Mouse (Mus musculus): ENCODE measurements around the gene Farp1. TPM values are rescaled to one million over a fixed set of nuclear protein-coding genes. Genes with fewer than 3 reads are reported as not detected.

Gene Farp1
- polyA plus RNA-seq, 1 experiment from 2014 or later = 19.1 TPM

GRCm38 (mm10) chr14:121153260-121153659 lies 118.3 kb downstream of the Farp1 start:
- Histone ChIP-seq H3K9ac (ENCODE audit: low read length) (no peak overlapping the region), H3K27me3 (ENCODE audit: control insufficient read depth, insufficient read depth, low read length) (no peaks in the 10 kb centered on the region), H3K4me3 (ENCODE audit: control insufficient read depth in 1 of 2, insufficient read depth in 1 of 2, low read depth in 1 of 2, low read length in 2 of 2) (no peak overlapping the region), H3K36me3 (ENCODE audit: control insufficient read depth, insufficient read depth, low read length) (no peaks in the 10 kb centered on the region), H3K27ac (replicated peaks in 1 of 2; ENCODE audit: control insufficient read depth in 1 of 2, insufficient read depth in 1 of 2, low read depth in 2 of 2, low read length in 2 of 2) (no peak overlapping the region), H3K9me3 (ENCODE audit: control insufficient read depth, low read length) (0 out of 2 replicates have a peak, but pooled peaks cover 3% of the 10 kb centered on the region), H3K4me2 (ENCODE audit: low read length) (no peak overlapping the region), H3K4me1 (ENCODE audit: control insufficient read depth in 2 of 2, insufficient read depth in 2 of 2, low read length in 2 of 2) (peaks cover 5 to 13% of the 10 kb centered on the region in 2 experiments)
- no peak for ATAC-seq (ENCODE audit: insufficient number of reproducible peaks, insufficient read depth, low FRiP score, low read depth)
- WGBS = 68% methylated on average over 7 of the region's 7 CpGs

GRCm38 (mm10) chr14:121155173-121155572 lies 120.2 kb downstream of the Farp1 start:
- no peak for ATAC-seq (ENCODE audit: insufficient number of reproducible peaks, insufficient read depth, low FRiP score, low read depth)
- WGBS = 78% methylated on average over 4 of the region's 4 CpGs

GRCm38 (mm10) chr14:121158616-121159015 lies 123.6 kb downstream of the Farp1 start:
- 75% methylated on average over 2 of the region's 2 CpGs for WGBS
- ATAC-seq (ENCODE audit: insufficient number of reproducible peaks, insufficient read depth, low FRiP score, low read depth) = no peak
- no peak overlapping the region for H3K4me2 ChIP-seq (ENCODE audit: low read length)
- H3K4me1 ChIP-seq (ENCODE audit: control insufficient read depth in 2 of 2, insufficient read depth in 2 of 2, low read length in 2 of 2) = peaks cover 0 to 16% of the 10 kb centered on the region in 2 experiments; a peak in 2 of 4 replicates
- H3K9me3 ChIP-seq (ENCODE audit: control insufficient read depth, low read length) = 0 out of 2 replicates have a peak, but pooled peaks cover 3% of the 10 kb centered on the region
- no peak overlapping the region for H3K27ac ChIP-seq (replicated peaks in 1 of 2; ENCODE audit: control insufficient read depth in 1 of 2, insufficient read depth in 1 of 2, low read depth in 2 of 2, low read length in 2 of 2)
- H3K9ac ChIP-seq (ENCODE audit: low read length) = no peak overlapping the region
- H3K27me3 ChIP-seq (ENCODE audit: control insufficient read depth, insufficient read depth, low read length) = no peaks in the 10 kb centered on the region
- H3K36me3 ChIP-seq (ENCODE audit: control insufficient read depth, insufficient read depth, low read length) = no peaks in the 10 kb centered on the region
- H3K4me3 ChIP-seq (ENCODE audit: control insufficient read depth in 1 of 2, insufficient read depth in 1 of 2, low read depth in 1 of 2, low read length in 2 of 2) = no peak overlapping the region

More at GRCm38 (mm10) chr14:121155173-121155572, 120.2 kb downstream of the Farp1 start:
- Histone ChIP-seq H3K4me2 (ENCODE audit: low read length) (no peak overlapping the region), H3K27me3 (ENCODE audit: control insufficient read depth, insufficient read depth, low read length) (no peaks in the 10 kb centered on the region), H3K9me3 (ENCODE audit: control insufficient read depth, low read length) (0 out of 2 replicates have a peak, but pooled peaks cover 3% of the 10 kb centered on the region), H3K4me1 (ENCODE audit: control insufficient read depth in 2 of 2, insufficient read depth in 2 of 2, low read length in 2 of 2) (peaks cover 5 to 13% of the 10 kb centered on the region in 2 experiments), H3K4me3 (ENCODE audit: control insufficient read depth in 1 of 2, insufficient read depth in 1 of 2, low read depth in 1 of 2, low read length in 2 of 2) (no peak overlapping the region), H3K9ac (ENCODE audit: low read length) (no peak overlapping the region), H3K36me3 (ENCODE audit: control insufficient read depth, insufficient read depth, low read length) (no peaks in the 10 kb centered on the region), H3K27ac (replicated peaks in 1 of 2; ENCODE audit: control insufficient read depth in 1 of 2, insufficient read depth in 1 of 2, low read depth in 2 of 2, low read length in 2 of 2) (no peak overlapping the region)

GRCm38 (mm10) chr14:121162822-121163221 lies 127.8 kb downstream of the Farp1 start:
- Histone ChIP-seq H3K4me1 (ENCODE audit: control insufficient read depth in 2 of 2, insufficient read depth in 2 of 2, low read length in 2 of 2) (peaks cover 2 to 33% of the 10 kb centered on the region in 2 experiments; a peak in 3 of 4 replicates), H3K4me2 (ENCODE audit: low read length) (no peak overlapping the region), H3K9ac (ENCODE audit: low read length) (no peak overlapping the region), H3K4me3 (ENCODE audit: control insufficient read depth in 1 of 2, insufficient read depth in 1 of 2, low read depth in 1 of 2, low read length in 2 of 2) (no peak overlapping the region), H3K27ac (replicated peaks in 1 of 2; ENCODE audit: control insufficient read depth in 1 of 2, insufficient read depth in 1 of 2, low read depth in 2 of 2, low read length in 2 of 2) (no peak overlapping the region), H3K36me3 (ENCODE audit: control insufficient read depth, insufficient read depth, low read length) (no peaks in the 10 kb centered on the region), H3K27me3 (ENCODE audit: control insufficient read depth, insufficient read depth, low read length) (no peaks in the 10 kb centered on the region), H3K9me3 (ENCODE audit: control insufficient read depth, low read length) (no peaks in the 10 kb centered on the region)
- WGBS = 78% methylated on average over 2 of the region's 2 CpGs
- ATAC-seq (ENCODE audit: insufficient number of reproducible peaks, insufficient read depth, low FRiP score, low read depth) = no peak

- ATAC-seq (ENCODE audit: insufficient number of reproducible peaks, insufficient read depth, low FRiP score, low read depth) = no peak
- Histone ChIP-seq H3K9ac (ENCODE audit: low read length) (no peak overlapping the region), H3K4me3 (ENCODE audit: control insufficient read depth in 1 of 2, insufficient read depth in 1 of 2, low read depth in 1 of 2, low read length in 2 of 2) (no peak overlapping the region), H3K4me1 (ENCODE audit: control insufficient read depth in 2 of 2, insufficient read depth in 2 of 2, low read length in 2 of 2) (peaks cover 2 to 33% of the 10 kb centered on the region in 2 experiments; a peak in 3 of 4 replicates), H3K27ac (replicated peaks in 1 of 2; ENCODE audit: control insufficient read depth in 1 of 2, insufficient read depth in 1 of 2, low read depth in 2 of 2, low read length in 2 of 2) (peak overlapping the region; percentile 19 to 65; a peak in 3 of 4 replicates), H3K36me3 (ENCODE audit: control insufficient read depth, insufficient read depth, low read length) (no peaks in the 10 kb centered on the region), H3K4me2 (ENCODE audit: low read length) (no peak overlapping the region), H3K9me3 (ENCODE audit: control insufficient read depth, low read length) (no peaks in the 10 kb centered on the region), H3K27me3 (ENCODE audit: control insufficient read depth, insufficient read depth, low read length) (no peaks in the 10 kb centered on the region)
- 76% methylated on average over 1 of the region's 1 CpGs for WGBS
Measured at GRCm38 (mm10) chr14:121164866-121165265, 129.9 kb downstream of the Farp1 start.

GRCm38 (mm10) chr14:121165408-121166037 lies 130.5 kb downstream of the Farp1 start:
- Histone ChIP-seq H3K9ac (ENCODE audit: low read length) (no peak overlapping the region), H3K9me3 (ENCODE audit: control insufficient read depth, low read length) (no peaks in the 10 kb centered on the region), H3K27ac (replicated peaks in 1 of 2; ENCODE audit: control insufficient read depth in 1 of 2, insufficient read depth in 1 of 2, low read depth in 2 of 2, low read length in 2 of 2) (peak overlapping the region; percentile 34 to 65; a peak in 3 of 4 replicates), H3K4me2 (ENCODE audit: low read length) (no peak overlapping the region), H3K36me3 (ENCODE audit: control insufficient read depth, insufficient read depth, low read length) (no peaks in the 10 kb centered on the region), H3K4me3 (ENCODE audit: control insufficient read depth in 1 of 2, insufficient read depth in 1 of 2, low read depth in 1 of 2, low read length in 2 of 2) (no peak overlapping the region), H3K27me3 (ENCODE audit: control insufficient read depth, insufficient read depth, low read length) (no peaks in the 10 kb centered on the region), H3K4me1 (ENCODE audit: control insufficient read depth in 2 of 2, insufficient read depth in 2 of 2, low read length in 2 of 2) (peaks cover 2 to 30% of the 10 kb centered on the region in 2 experiments; a peak in 3 of 4 replicates)
- no peak for ATAC-seq (ENCODE audit: insufficient number of reproducible peaks, insufficient read depth, low FRiP score, low read depth)
- WGBS = 62% methylated on average over 6 of the region's 6 CpGs

GRCm38 (mm10) chr14:121166038-121166436 lies 131.0 kb downstream of the Farp1 start:
- H3K9ac ChIP-seq (ENCODE audit: low read length) = no peak overlapping the region

More at GRCm38 (mm10) chr14:121166038-121166436, 131.0 kb downstream of the Farp1 start:
- H3K4me3 ChIP-seq (ENCODE audit: control insufficient read depth in 1 of 2, insufficient read depth in 1 of 2, low read depth in 1 of 2, low read length in 2 of 2) = no peak overlapping the region
- WGBS = 53% methylated on average over 7 of the region's 7 CpGs
- no peak overlapping the region for H3K4me2 ChIP-seq (ENCODE audit: low read length)
- ATAC-seq (ENCODE audit: insufficient number of reproducible peaks, insufficient read depth, low FRiP score, low read depth) = no peak
- peak overlapping the region; percentile 25 to 34; a peak in 1 of 4 replicates for H3K27ac ChIP-seq (replicated peaks in 1 of 2; ENCODE audit: control insufficient read depth in 1 of 2, insufficient read depth in 1 of 2, low read depth in 2 of 2, low read length in 2 of 2)
- peaks cover 5 to 30% of the 10 kb centered on the region in 2 experiments; a peak in 3 of 4 replicates for H3K4me1 ChIP-seq (ENCODE audit: control insufficient read depth in 2 of 2, insufficient read depth in 2 of 2, low read length in 2 of 2)
- no peaks in the 10 kb centered on the region for H3K27me3 ChIP-seq (ENCODE audit: control insufficient read depth, insufficient read depth, low read length)
- H3K36me3 ChIP-seq (ENCODE audit: control insufficient read depth, insufficient read depth, low read length) = no peaks in the 10 kb centered on the region
- no peaks in the 10 kb centered on the region for H3K9me3 ChIP-seq (ENCODE audit: control insufficient read depth, low read length)

All from heart, embryonic 14.5 days (tissue).